ENCODE assay signal across 15 mouse cellular contexts in the genomic region with DNA sequence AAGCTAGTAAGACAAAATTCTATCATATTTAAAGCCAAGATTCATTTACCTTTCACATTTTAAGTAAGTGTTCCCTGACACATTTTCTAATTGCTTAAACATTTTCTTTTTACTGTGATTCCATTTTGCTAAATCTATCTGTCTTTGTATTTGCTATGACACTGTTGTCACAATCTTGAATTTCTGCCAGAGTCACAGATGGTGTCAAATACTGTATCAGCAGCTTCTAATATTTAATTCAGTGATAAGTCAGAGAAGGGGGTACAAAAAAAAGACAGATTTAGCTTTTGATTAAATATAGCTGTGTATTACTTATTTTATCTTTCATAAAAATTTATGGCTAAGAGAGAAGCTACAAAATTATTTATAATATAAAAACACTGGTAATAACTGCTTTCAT.
"Had no signal": no experiment of that assay in that cellular context is flagged by ENCODE, and none has a peak within 500 bp of the region (broad histone marks: within the 10 kb centered on the region; RNA-seq: fewer than 3 reads in every experiment).

No protein-coding gene starts in this region.

- H3K4me1 ChIP-seq: kidney, embryonic 15.5 days; limb, embryonic 12.5 days; liver, embryonic 13.5 days; lung, embryonic 15.5 days; midbrain, embryonic 12.5 days; neural tube, embryonic 13.5 days had no signal

- H3K36me3 ChIP-seq: kidney, embryonic 15.5 days; limb, embryonic 12.5 days; liver, embryonic 13.5 days; lung, embryonic 15.5 days; midbrain, embryonic 12.5 days; neural tube, embryonic 13.5 days had no signal

- H3K9ac ChIP-seq: kidney, embryonic 15.5 days; limb, embryonic 12.5 days; liver, embryonic 13.5 days; liver, postnatal 0 days; lung, embryonic 15.5 days; midbrain, embryonic 12.5 days; neural tube, embryonic 13.5 days had no signal

- H3K4me2 ChIP-seq: kidney, embryonic 15.5 days; limb, embryonic 12.5 days; liver, embryonic 13.5 days; lung, embryonic 15.5 days; midbrain, embryonic 12.5 days; neural tube, embryonic 13.5 days had no signal

- H3K9me3 ChIP-seq: kidney, embryonic 15.5 days; limb, embryonic 12.5 days; liver, embryonic 13.5 days; lung, embryonic 15.5 days; midbrain, embryonic 12.5 days; neural tube, embryonic 13.5 days had no signal

- DNase-seq: kidney, postnatal 14 days; liver; liver, embryonic 13.5 days; liver, postnatal 0 days; retina, postnatal 1 day; right cerebral cortex, postnatal 4 days; spleen, adult 18-20 months; thymus, adult 18-20 months; thymus, postnatal 25 days had no signal

- H3K27ac ChIP-seq: kidney, embryonic 15.5 days; limb, embryonic 12.5 days; liver, embryonic 13.5 days; lung, embryonic 15.5 days; midbrain, embryonic 12.5 days; neural tube, embryonic 13.5 days had no signal

- ATAC-seq: liver, postnatal 0 days; midbrain, embryonic 16.5 days had no signal

- H3K27me3 ChIP-seq: kidney, embryonic 15.5 days; limb, embryonic 12.5 days; liver, embryonic 13.5 days; lung, embryonic 15.5 days; midbrain, embryonic 12.5 days; neural tube, embryonic 13.5 days had no signal

- H3K4me3 ChIP-seq: kidney, embryonic 15.5 days; limb, embryonic 12.5 days; liver, embryonic 13.5 days; lung, embryonic 15.5 days; midbrain, embryonic 12.5 days; neural tube, embryonic 13.5 days had no signal
